Mouse (Mus musculus) forebrain, embryonic 15.5 days (tissue): ENCODE data around the gene Ap1ar. TPM values are rescaled to one million over a fixed set of nuclear protein-coding genes. Genes with fewer than 3 reads are reported as not detected.

Experiments used
- ATAC-seq: fragments of 200-750 bp; cut with Nextera tagmentation; replicated peaks from 2 replicates; pipeline ENCODE4 v1.8.0; 2017; ENCODE audit warnings: mild to moderate bottlenecking, moderate TSS enrichment, moderate library complexity
- H3K27ac ChIP-seq: fragments of 300-500 bp; sonication (generic); replicated peaks from 2 replicates; pipeline ENCODE4 v1.5.1; 2015; ENCODE audit warnings: mild to moderate bottlenecking, inconsistent platforms
- H3K27me3 ChIP-seq: fragments of 300-500 bp; sonication (generic); 2 replicates; pipeline ENCODE4 v1.6.1; 2015; ENCODE audit warnings: inconsistent platforms
- H3K36me3 ChIP-seq: fragments of 300-500 bp; sonication (generic); 2 replicates; pipeline ENCODE4 v1.6.1; 2015; ENCODE audit warnings: mild to moderate bottlenecking, inconsistent platforms
- H3K4me1 ChIP-seq: fragments of 300-500 bp; sonication (generic); 2 replicates; pipeline ENCODE4 v1.6.1; 2015; ENCODE audit warnings: inconsistent platforms
- H3K4me2 ChIP-seq: fragments of 300-500 bp; sonication (generic); replicated peaks from 2 replicates; pipeline ENCODE4 v1.6.1; 2015; ENCODE audit warnings: mild to moderate bottlenecking, inconsistent platforms
- H3K4me3 ChIP-seq: fragments of 300-500 bp; sonication (generic); 2 replicates; pipeline ENCODE4 v1.5.1; 2015; ENCODE audit warnings: mild to moderate bottlenecking, inconsistent platforms
- H3K9ac ChIP-seq: fragments of 300-500 bp; sonication (generic); replicated peaks from 2 replicates; pipeline ENCODE4 v1.6.1; 2015; ENCODE audit warnings: mild to moderate bottlenecking, inconsistent platforms
- H3K9me3 ChIP-seq: fragments of 300-500 bp; sonication (generic); 2 replicates; pipeline ENCODE4 v1.6.1; 2016; ENCODE audit warnings: inconsistent platforms
- WGBS: fragments of 180-500 bp; shearing (Covaris S2); methylation state at CpG from one replicate; pipeline ENCODE4 v1.1.7; 2015; ENCODE audit warnings: mixed read lengths; 5-methylcytosine and 5-hydroxymethylcytosine counted together
- polyA plus RNA-seq: library from polyadenylated mRNA; unstranded; fragments of >200 nt; fragmentation: Nextera tagmentation; extraction: Ambion mirVana; gene quantifications from 2 replicates; pipeline ENCODE4 v1.2.1, GENCODE M21; 2015

Gene Ap1ar
- polyA plus RNA-seq, result 87.1 and 89.2 TPM in 2 replicates

DNA sequence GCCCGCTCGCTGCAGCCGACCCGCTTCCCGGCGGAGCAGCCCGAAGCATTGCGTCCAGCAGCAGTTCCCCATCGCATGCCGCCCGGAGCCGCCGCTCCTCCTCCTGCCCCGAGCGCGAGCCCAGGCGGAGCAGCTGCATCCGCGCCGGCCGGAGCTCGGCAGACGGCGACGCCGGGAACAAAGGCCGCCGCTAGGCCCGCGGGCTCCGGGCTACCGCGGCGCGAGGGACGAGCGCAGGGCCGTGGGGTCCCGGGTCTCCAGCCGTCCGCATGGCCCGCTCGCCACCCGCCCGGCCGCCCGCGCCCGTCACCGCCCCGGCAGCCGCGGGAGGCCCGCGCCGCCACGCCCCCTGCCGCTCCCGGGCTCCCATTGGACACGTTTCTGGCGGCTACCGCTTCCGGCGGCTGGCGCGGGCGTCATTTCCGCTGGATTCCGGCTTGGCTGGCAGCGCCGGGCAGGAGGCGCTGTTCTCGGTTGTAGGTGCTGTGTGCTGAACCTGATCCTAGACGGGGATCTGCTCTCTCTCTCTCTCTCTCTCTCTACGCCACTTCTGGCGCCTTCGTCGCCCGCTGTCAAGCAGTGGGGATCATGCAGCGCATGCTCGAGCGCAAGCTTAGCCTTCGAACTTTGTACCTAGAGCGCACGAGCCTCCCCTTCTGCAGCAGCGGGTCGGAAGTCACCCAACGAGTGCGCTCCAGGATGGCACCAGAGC lies at the start of gene Ap1ar:
Ap1ar (minus strand) TSS at position 370 of the 712 bp plus-strand sequence.
- Histone ChIP-seq H3K4me3 (peak within 1 kb of the TSS; percentile 92), H3K4me2 (peak within 1 kb of the TSS; percentile 54), H3K4me1 (peaks cover 26% of the 10 kb centered on the region), H3K27ac (peak within 1 kb of the TSS; percentile 96), H3K9ac (peak within 1 kb of the TSS; percentile 91), H3K27me3 (no peaks in the 10 kb centered on the region), H3K36me3 (0 out of 2 replicates have a peak, but pooled peaks cover under 1% of the 10 kb centered on the region), H3K9me3 (no peaks in the 10 kb centered on the region)
- ATAC-seq, result peak; percentile 97
- WGBS, result under 1% methylated on average over 84 of the region's 89 CpGs

- no peak for ATAC-seq
- H3K27me3 ChIP-seq, result no peaks in the 10 kb centered on the region
- no peak overlapping the region for H3K4me3 ChIP-seq
- no peaks in the 10 kb centered on the region for H3K4me1 ChIP-seq
- no peak overlapping the region for H3K9ac ChIP-seq
- no peaks in the 10 kb centered on the region for H3K9me3 ChIP-seq
- 86% methylated on average over 2 of the region's 2 CpGs for WGBS
- no peak overlapping the region for H3K4me2 ChIP-seq
- H3K36me3 ChIP-seq, result no peaks in the 10 kb centered on the region
- no peak overlapping the region for H3K27ac ChIP-seq
Observed at GRCm38 (mm10) chr3:127881684-127882083, 44.4 kb upstream of the Ap1ar start.

DNA sequence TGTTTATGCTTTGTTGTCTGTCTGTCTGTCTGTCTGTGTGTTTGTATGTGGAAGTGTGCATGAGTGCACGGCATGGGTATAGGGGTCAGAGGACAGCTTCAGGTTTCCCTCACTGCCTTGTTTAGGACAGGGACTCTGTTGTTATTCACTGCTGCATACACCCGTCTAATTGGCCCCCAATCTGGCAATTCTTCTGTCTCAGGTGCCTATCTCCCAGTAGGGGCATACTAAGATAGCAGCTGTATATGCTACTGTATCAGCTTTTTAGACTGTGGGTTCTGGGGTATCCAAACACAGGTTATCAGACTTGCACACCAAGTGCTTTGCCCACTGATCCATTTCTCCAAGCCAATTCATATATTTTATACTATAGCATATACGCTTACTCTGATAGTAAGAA lies 42.6 kb upstream of the Ap1ar start:
- H3K9me3 ChIP-seq, result no peaks in the 10 kb centered on the region
- H3K36me3 ChIP-seq, result no peaks in the 10 kb centered on the region
- H3K27me3 ChIP-seq, result no peaks in the 10 kb centered on the region
- H3K4me2 ChIP-seq, result no peak overlapping the region
- no peaks in the 10 kb centered on the region for H3K4me1 ChIP-seq
- H3K27ac ChIP-seq, result no peak overlapping the region
- no peak overlapping the region for H3K9ac ChIP-seq
- no peak for ATAC-seq
- H3K4me3 ChIP-seq, result no peak overlapping the region
- 79% methylated on average over 3 of the region's 3 CpGs for WGBS

GRCm38 (mm10) chr3:127875509-127875908 lies 38.2 kb upstream of the Ap1ar start:
- no peak overlapping the region for H3K4me2 ChIP-seq
- no peaks in the 10 kb centered on the region for H3K27me3 ChIP-seq
- H3K4me3 ChIP-seq, result no peak overlapping the region
- no peak overlapping the region for H3K9ac ChIP-seq
- H3K4me1 ChIP-seq, result 0 out of 2 replicates have a peak, but pooled peaks cover 6% of the 10 kb centered on the region
- H3K36me3 ChIP-seq, result no peaks in the 10 kb centered on the region
- no peak overlapping the region for H3K27ac ChIP-seq
- no peak for ATAC-seq
- no peaks in the 10 kb centered on the region for H3K9me3 ChIP-seq
- 86% methylated on average over 2 of the region's 2 CpGs for WGBS

DNA sequence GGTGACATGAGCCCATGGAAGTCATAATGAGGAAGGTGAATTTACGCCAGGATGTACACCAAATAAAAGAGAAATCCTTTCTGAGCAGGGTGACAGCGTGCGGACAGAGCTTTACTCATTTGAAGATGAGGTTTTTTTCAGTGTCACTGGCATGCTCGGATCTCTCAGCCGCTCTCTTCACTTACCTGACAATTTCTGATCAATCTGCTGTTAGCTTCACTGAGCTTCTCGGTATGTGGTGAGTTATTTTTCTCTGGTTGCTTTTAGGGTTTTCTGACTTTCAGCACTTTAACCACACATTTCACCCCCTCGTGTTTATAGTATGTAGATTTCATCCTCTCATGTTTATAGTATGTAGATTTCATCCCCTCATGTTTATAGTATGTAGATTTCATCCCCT lies 37.7 kb upstream of the Ap1ar start:
- 83% methylated on average over 7 of the region's 7 CpGs for WGBS

DNA sequence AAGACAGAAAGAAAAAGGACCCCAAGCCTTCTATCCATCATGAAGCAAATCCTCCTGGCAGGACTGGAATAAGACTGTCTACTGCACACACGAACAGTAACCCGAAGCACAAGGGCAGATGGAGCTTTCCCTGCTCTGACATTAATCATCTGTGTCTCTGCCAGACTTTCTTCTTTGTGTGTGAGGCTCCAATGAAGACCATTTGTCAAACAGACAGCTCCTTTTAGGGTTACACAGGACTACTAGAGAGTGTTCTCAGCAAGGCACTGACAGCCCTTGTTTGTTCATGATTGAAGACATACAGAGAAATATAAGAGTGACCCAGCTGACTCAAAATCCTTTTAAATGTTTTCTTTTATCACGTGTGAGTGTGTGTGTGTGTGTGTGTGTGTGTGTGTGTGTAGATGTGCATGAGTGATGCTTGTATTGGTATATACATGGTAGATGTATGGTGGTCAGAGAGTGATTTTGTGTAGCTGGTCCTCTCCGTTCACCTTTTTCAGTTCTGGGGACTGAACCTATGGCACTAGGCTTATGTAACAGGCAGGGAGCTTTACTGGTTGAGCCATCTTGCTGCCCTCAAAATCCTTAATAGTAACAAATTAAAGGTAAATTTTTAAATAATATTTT lies 37.0 kb upstream of the Ap1ar start:
- Histone ChIP-seq H3K4me2 (no peak overlapping the region), H3K9me3 (no peaks in the 10 kb centered on the region), H3K36me3 (no peaks in the 10 kb centered on the region), H3K4me3 (no peak overlapping the region), H3K27ac (peak overlapping the region; percentile 4; the same call in 1 of the 2 replicates), H3K9ac (no peak overlapping the region), H3K27me3 (no peaks in the 10 kb centered on the region), H3K4me1 (0 out of 2 replicates have a peak, but pooled peaks cover 6% of the 10 kb centered on the region)
- WGBS, result 42% methylated on average over 4 of the region's 4 CpGs
- peak; percentile 64 for ATAC-seq

More for the DNA sequence above, 37.7 kb upstream of the Ap1ar start:
- Histone ChIP-seq H3K9me3 (no peaks in the 10 kb centered on the region), H3K4me1 (0 out of 2 replicates have a peak, but pooled peaks cover 6% of the 10 kb centered on the region), H3K36me3 (no peaks in the 10 kb centered on the region), H3K4me2 (no peak overlapping the region), H3K27ac (no peak overlapping the region), H3K9ac (no peak overlapping the region), H3K27me3 (no peaks in the 10 kb centered on the region), H3K4me3 (no peak overlapping the region)
- ATAC-seq, result no peak

- H3K27ac ChIP-seq, result no peak overlapping the region
- H3K9me3 ChIP-seq, result no peaks in the 10 kb centered on the region
- H3K9ac ChIP-seq, result no peak overlapping the region
- peaks cover 20% of the 10 kb centered on the region for H3K4me1 ChIP-seq
- 90% methylated on average over 9 of the region's 9 CpGs for WGBS
- H3K4me3 ChIP-seq, result no peak overlapping the region
- no peaks in the 10 kb centered on the region for H3K36me3 ChIP-seq
- ATAC-seq, result no peak
- no peaks in the 10 kb centered on the region for H3K27me3 ChIP-seq
- no peak overlapping the region for H3K4me2 ChIP-seq
Observed at GRCm38 (mm10) chr3:127871575-127871974, 34.3 kb upstream of the Ap1ar start.

DNA sequence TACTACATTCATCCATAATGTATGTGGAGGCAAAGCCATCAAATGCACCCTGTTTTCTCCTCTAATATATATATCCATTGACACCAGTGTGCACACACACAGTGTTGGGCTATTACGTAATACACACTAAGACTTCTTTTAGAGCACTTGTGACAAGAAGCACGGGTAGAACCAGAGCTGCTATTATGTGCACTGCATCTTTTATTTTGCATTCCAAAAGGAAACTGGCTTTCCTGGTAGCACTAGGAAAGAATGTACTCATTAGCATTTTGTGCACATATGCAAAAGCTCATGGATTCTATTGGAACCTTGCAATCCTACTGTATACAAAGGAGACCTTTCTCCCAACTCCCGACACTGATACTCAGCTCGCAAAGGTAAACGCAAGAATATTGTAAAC lies 31.6 kb upstream of the Ap1ar start:
- peak; percentile 89 for ATAC-seq
- WGBS, result 10% methylated on average over 5 of the region's 5 CpGs
- H3K4me2 ChIP-seq, result no peak overlapping the region

DNA sequence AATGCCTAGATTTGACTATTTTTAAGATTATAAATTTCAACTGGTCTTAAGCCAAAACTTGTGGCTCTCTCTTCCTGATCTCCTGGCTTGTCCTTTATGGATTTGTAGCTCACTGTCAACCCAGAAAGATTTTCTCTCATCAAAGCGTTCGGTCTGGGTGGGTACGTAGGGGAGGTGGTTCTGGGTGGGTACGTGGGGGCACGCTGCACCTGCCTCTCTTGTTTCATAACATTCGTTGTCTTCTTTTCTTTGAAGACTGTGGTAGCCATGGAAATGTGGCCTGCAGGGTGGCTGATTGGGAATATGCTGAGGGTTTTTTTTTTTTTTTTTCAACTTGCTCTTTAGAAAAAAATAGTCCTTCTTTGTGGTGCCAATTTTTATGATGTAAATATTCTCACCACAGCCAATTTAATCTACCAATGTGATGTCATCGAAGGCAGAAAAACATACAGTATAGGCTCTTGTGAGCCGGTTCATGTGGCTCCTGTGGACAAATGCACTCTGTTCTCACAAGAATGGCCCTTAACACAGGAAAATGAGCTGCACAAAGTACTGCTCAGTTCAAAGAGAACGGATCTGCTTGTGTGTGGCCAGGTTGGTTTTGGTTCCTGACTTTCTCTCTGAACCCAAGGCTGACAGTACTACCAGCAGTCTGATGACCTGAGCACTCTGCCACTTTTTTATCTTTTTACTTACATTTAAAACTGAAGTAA lies 30.9 kb upstream of the Ap1ar start:
- Histone ChIP-seq H3K36me3 (no peaks in the 10 kb centered on the region), H3K4me3 (no peak overlapping the region), H3K27ac (peak overlapping the region; percentile 20), H3K4me2 (no peak overlapping the region), H3K27me3 (no peaks in the 10 kb centered on the region), H3K4me1 (peaks cover 14% of the 10 kb centered on the region), H3K9ac (no peak overlapping the region), H3K9me3 (no peaks in the 10 kb centered on the region)
- peak; percentile 47 for ATAC-seq
- WGBS, result 22% methylated on average over 9 of the region's 9 CpGs

More for the DNA sequence above, 31.6 kb upstream of the Ap1ar start:
- Histone ChIP-seq H3K4me1 (peaks cover 14% of the 10 kb centered on the region), H3K27ac (peak overlapping the region; percentile 20; the same call in 1 of the 2 replicates), H3K27me3 (no peaks in the 10 kb centered on the region), H3K36me3 (no peaks in the 10 kb centered on the region), H3K4me3 (no peak overlapping the region), H3K9ac (no peak overlapping the region), H3K9me3 (no peaks in the 10 kb centered on the region)

DNA sequence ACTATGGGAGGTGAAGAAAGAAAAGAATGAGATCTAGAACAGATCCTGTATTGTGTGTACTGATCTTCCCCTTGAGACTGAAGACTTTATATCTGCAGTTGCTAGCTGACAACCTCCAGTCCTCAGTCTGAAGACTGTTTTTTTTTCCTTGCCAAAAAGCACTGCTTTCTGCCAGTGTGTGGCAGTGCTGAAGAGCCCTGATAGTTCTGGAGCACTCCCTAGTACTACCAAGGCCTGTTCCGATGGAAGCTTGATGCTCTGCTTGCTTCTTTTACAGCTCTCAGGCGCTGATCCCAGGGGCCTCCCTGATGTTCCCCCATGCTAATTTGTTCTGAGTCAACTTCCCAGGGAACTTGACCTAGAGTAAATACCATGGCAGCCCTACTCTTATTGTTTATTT lies 26.9 kb upstream of the Ap1ar start:
- Histone ChIP-seq H3K27ac (no peak overlapping the region), H3K4me3 (no peak overlapping the region), H3K9ac (no peak overlapping the region), H3K36me3 (no peaks in the 10 kb centered on the region), H3K27me3 (no peaks in the 10 kb centered on the region), H3K4me2 (no peak overlapping the region), H3K9me3 (no peaks in the 10 kb centered on the region), H3K4me1 (peaks cover 13% of the 10 kb centered on the region)
- 39% methylated on average over 2 of the region's 2 CpGs for WGBS
- no peak for ATAC-seq

DNA sequence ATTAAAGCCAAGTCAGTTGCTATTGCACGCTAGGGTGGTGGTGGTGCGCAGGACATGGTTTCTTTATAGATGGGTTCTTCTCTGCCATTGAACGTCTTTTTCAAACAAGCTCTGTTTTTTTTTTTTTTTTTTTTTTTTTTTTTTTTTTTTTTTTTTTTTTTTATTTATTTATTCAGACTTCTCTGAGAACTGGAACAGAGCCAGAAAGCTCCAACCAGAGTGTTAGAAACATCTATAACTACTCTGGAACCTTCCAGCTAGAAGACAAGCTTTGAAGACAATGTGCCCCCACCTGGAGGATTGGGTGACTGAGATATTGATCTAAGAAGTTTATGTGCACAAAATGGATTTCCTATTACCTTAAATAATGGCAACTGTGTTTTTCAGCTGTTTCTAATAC lies 26.2 kb upstream of the Ap1ar start:
- ATAC-seq, result no peak
- H3K9ac ChIP-seq, result no peak overlapping the region
- H3K27me3 ChIP-seq, result no peaks in the 10 kb centered on the region
- no peaks in the 10 kb centered on the region for H3K9me3 ChIP-seq
- peaks cover 6% of the 10 kb centered on the region for H3K4me1 ChIP-seq
- H3K4me2 ChIP-seq, result no peak overlapping the region
- WGBS, result 53% methylated on average over 3 of the region's 3 CpGs
- H3K4me3 ChIP-seq, result no peak overlapping the region
- no peak overlapping the region for H3K27ac ChIP-seq
- H3K36me3 ChIP-seq, result no peaks in the 10 kb centered on the region

DNA sequence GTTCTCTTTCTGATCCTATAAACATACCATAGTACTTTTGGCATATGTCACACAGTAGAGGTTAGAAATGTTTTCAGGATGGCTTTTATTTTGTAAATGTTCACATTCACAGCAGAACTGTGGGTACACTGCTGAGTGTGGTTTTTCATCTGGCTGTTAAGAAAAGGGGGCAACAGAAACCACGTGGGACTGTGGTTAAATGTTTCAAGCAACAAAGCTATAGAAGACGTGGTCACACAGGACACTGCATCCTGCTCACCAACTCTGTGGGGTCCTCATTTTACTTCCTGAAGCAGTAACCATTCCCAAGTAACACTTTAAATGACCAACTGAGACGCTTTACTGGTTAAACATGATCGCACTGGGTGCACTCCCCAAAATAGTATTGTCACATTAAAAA lies 25.2 kb upstream of the Ap1ar start:
- no peaks in the 10 kb centered on the region for H3K36me3 ChIP-seq
- no peak overlapping the region for H3K4me2 ChIP-seq
- H3K27me3 ChIP-seq, result no peaks in the 10 kb centered on the region
- no peak overlapping the region for H3K9ac ChIP-seq
- H3K4me3 ChIP-seq, result no peak overlapping the region
- 72% methylated on average over 4 of the region's 4 CpGs for WGBS
- H3K9me3 ChIP-seq, result no peaks in the 10 kb centered on the region
- H3K27ac ChIP-seq, result no peak overlapping the region
- H3K4me1 ChIP-seq, result no peaks in the 10 kb centered on the region; the same call in none of the 2 replicates
- ATAC-seq, result no peak
